Comparison of ENCODE assay signal across 11 mouse cellular contexts in the genomic region with DNA sequence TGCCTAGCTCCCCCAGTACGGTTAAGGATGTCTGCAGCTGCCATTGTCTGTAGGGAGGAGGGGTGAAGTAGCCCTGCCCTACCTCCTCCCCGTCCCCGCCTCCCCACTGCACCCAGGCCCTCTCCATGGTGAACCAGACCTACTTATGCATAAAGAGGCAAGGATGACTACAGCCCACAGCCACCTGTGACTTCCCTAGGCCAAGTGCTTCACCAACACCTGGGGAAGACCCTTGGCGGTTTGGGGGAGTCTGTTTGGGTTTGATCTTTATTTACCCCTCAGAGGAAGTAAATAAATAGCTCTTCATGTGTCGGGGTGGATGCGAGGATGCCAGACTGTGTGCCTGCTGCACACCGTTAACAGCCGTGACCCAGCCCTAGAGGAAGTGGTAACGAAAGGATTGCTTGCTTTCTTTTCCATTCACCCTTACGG. TPM values are rescaled to one million over a fixed set of nuclear protein-coding genes. Genes with fewer than 3 reads are reported as not detected.
DNase-seq lines count a peak whose midpoint lies in the region; ATAC-seq and TF ChIP-seq lines count a peak whose summit lies in the region.
"Had no signal": no experiment of that assay in that cellular context is flagged by ENCODE, and none has a peak within 500 bp of the region (broad histone marks: within the 10 kb centered on the region; RNA-seq: fewer than 3 reads in every experiment).

No protein-coding gene starts in this region.

- no peak overlapping the region for H3K9ac ChIP-seq in limb, embryonic 12.5 days (replicated peaks)
- H3K9ac ChIP-seq in stomach, postnatal 0 days (ENCODE audit: low read length), result no peak overlapping the region
- H3K9ac ChIP-seq: forebrain, postnatal 0 days had no signal

- no peak for TF ChIP-seq EP300 in stomach, postnatal 0 days (optimal IDR thresholded peaks at IDR 0.05)

- H3K36me3 ChIP-seq in limb, embryonic 12.5 days, result no peaks in the 10 kb centered on the region
- H3K36me3 ChIP-seq in stomach, postnatal 0 days (ENCODE audit: control insufficient read depth, insufficient read depth, low read length), result no peaks in the 10 kb centered on the region

- H3K27me3 ChIP-seq in limb, embryonic 12.5 days, result no peaks in the 10 kb centered on the region
- no peaks in the 10 kb centered on the region for H3K27me3 ChIP-seq in stomach, postnatal 0 days (ENCODE audit: control insufficient read depth, insufficient read depth, low read length)

- peak; percentile 59 for DNase-seq in ES-CJ7 (ENCODE audit: low read depth, low spot score)
- DNase-seq in stomach, postnatal 0 days (ENCODE audit: low spot score), result peak; percentile 11
- no peak for DNase-seq in layer of hippocampus, postnatal 14 days (ENCODE audit: low spot score in 2 of 2)
- no peak for DNase-seq in urinary bladder, postnatal 36 days (ENCODE audit: low spot score in 2 of 2)
- DNase-seq: forebrain, postnatal 0 days; heart, postnatal 36 days; lung, postnatal 14 days had no signal

- H3K4me3 ChIP-seq in limb, embryonic 12.5 days (replicated peaks), result no peak overlapping the region
- no peak overlapping the region for H3K4me3 ChIP-seq in stomach, postnatal 0 days (ENCODE audit: low read depth, low read length)

- no peaks in the 10 kb centered on the region for H3K9me3 ChIP-seq in limb, embryonic 12.5 days
- H3K9me3 ChIP-seq in stomach, postnatal 0 days (ENCODE audit: control insufficient read depth, low read length), result no peaks in the 10 kb centered on the region

- WGBS in limb, embryonic 12.5 days, result 61% methylated on average over 10 of the region's 10 CpGs
- 67% methylated on average over 10 of the region's 10 CpGs for WGBS in stomach, postnatal 0 days

- TF ChIP-seq CTCF in stomach, postnatal 0 days (IDR thresholded peaks at IDR 0.05; ENCODE audit: low read depth), result no peak

- peak; percentile 80 for ATAC-seq in CD4-positive, CD25-positive, alpha-beta regulatory T cell, adult 4 months
- no peak for ATAC-seq in limb, embryonic 12.5 days (ENCODE audit: insufficient number of reproducible peaks, insufficient read depth, low FRiP score, low TSS enrichment, low read depth)
- no peak for ATAC-seq in stomach, postnatal 0 days (ENCODE audit: low FRiP score, low TSS enrichment)
- ATAC-seq in erythroblast, adult 5-6 weeks (replicated peaks; ENCODE audit: low FRiP score, poor library complexity, severe bottlenecking), result no peak
- ATAC-seq: forebrain, postnatal 0 days had no signal

- H3K27ac ChIP-seq in limb, embryonic 12.5 days, result 0 out of 2 replicates have a peak overlapping the region, but pooled peaks have one; percentile 17
- no peak overlapping the region for H3K27ac ChIP-seq in stomach, postnatal 0 days (replicated peaks)
- H3K27ac ChIP-seq: kidney, postnatal 0 days had no signal

- H3K4me1 ChIP-seq in limb, embryonic 12.5 days (replicated peaks), result peaks cover 24% of the 10 kb centered on the region
- peaks cover 10% of the 10 kb centered on the region for H3K4me1 ChIP-seq in stomach, postnatal 0 days (replicated peaks; ENCODE audit: control insufficient read depth, insufficient read depth)

- no peak overlapping the region for H3K4me2 ChIP-seq in limb, embryonic 12.5 days
- no peak overlapping the region for H3K4me2 ChIP-seq in stomach, postnatal 0 days (replicated peaks; ENCODE audit: low read depth)

RNA-seq across cellular contexts. Expression of a gene that starts 26.6 kb away (rescaled TPM):
- 100 to 1,000 TPM; 149 to 151 TPM for polyA plus RNA-seq in CD4-positive, CD25-positive, alpha-beta regulatory T cell, adult 4 months (2017; shearing (Covaris generic))
- polyA plus RNA-seq in limb, embryonic 12.5 days (2016; fragmentation: Nextera tagmentation; extraction: Ambion mirVana), result 323 and 348 TPM in 2 replicates
- polyA plus RNA-seq in stomach, postnatal 0 days (2015; fragmentation: Nextera tagmentation; extraction: Ambion mirVana), result 219 and 242 TPM in 2 replicates
- total RNA-seq in layer of hippocampus, postnatal 14 days (2021), result 10 to 100 TPM; 39.6 to 46.3 TPM
- 85.3 and 115 TPM in 2 replicates for total RNA-seq in erythroblast, adult 5-6 weeks (2015; ENCODE audit: low replicate concordance)
- 64.3 and 65.9 TPM in 2 replicates for total RNA-seq in erythroblast, adult 5-6 weeks (2017; ENCODE audit: low replicate concordance)

RNA-seq across cellular contexts. Expression of a gene that starts 29.3 kb away (rescaled TPM):
- 10 to 100 TPM; 61.1 to 95.4 TPM for polyA plus RNA-seq in CD4-positive, CD25-positive, alpha-beta regulatory T cell, adult 4 months (2017; shearing (Covaris generic))
- 39.0 and 40.3 TPM in 2 replicates for polyA plus RNA-seq in limb, embryonic 12.5 days (2016; fragmentation: Nextera tagmentation; extraction: Ambion mirVana)
- 11.0 and 11.1 TPM in 2 replicates for polyA plus RNA-seq in stomach, postnatal 0 days (2015; fragmentation: Nextera tagmentation; extraction: Ambion mirVana)
- total RNA-seq in layer of hippocampus, postnatal 14 days (2021), result 10 to 100 TPM; 14.8 to 16.4 TPM
- total RNA-seq in erythroblast, adult 5-6 weeks (2015; ENCODE audit: low replicate concordance), result 34.5 and 36.5 TPM in 2 replicates
- total RNA-seq in erythroblast, adult 5-6 weeks (2017; ENCODE audit: low replicate concordance), result 47.1 and 67.9 TPM in 2 replicates

Comparison
In these comparisons a context has a peak if more than half of its experiments do, and no peak if none do; other contexts are left out.
1. DNase-seq: peak in ES-CJ7 (single experiment) and stomach, postnatal 0 days (single experiment); none in layer of hippocampus, postnatal 14 days (0 of 2) and urinary bladder, postnatal 36 days (0 of 2).